Mouse (Mus musculus): ENCODE data around the gene Lancl1.

- TF ChIP-seq CTCF (IDR thresholded peaks at IDR 0.05; ENCODE audit: control insufficient read depth, insufficient read depth, low read length) (no peak), POLR2A (IDR thresholded peaks at IDR 0.05; ENCODE audit: borderline replicate concordance, control insufficient read depth, low read depth, low read length) (no peak)
Measured at GRCm38 (mm10) chr1:66998188-66998587, 40.5 kb downstream of the Lancl1 start.

All from bone marrow, adult 2 months (tissue).